Mouse (Mus musculus): ENCODE results near the gene Mlh3.
A peak's percentile ranks its signal among the peaks of the same experiment; 100 is the strongest.

DNA sequence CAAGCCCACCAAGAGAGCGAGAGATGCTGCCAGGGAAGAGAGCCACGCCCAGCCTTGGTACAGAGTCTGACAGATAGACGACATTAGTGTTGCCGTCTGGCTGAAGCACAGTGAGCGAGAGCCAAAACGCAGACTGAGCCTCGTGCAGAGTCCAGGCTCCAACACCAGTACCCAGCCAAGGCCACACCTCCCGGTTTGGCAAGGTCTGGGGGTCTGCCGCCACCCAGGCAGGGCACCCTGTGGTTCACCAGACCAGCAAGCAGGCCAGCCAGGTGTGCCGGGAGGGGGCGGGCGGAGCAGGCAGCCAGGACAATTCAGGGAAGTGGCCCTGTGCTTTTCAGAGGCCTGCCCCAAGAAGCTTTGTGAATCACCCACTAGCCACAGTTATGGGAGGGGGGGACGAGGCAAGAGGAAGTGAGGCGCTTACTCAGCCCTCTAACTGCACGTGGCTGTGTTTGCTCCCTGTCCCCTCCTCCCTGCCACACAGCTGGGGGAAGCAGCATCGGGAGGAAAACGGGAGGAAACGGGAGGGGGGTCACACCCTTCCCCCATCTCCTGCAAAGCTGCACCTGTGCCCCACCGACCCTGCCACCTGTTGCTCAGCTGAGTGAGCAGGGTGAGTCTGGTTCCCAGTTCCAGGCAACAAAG is 77.8 kb downstream of the Mlh3 start:
- TF ChIP-seq E2F4 (IDR thresholded peaks at IDR 0.05; ENCODE audit: insufficient read depth) = no peak
- peak; percentile 30 for TF ChIP-seq POLR2A (IDR thresholded peaks at IDR 0.05; ENCODE audit: insufficient read length, low read depth)
- peak; percentile 53 for TF ChIP-seq TCF12 (IDR thresholded peaks at IDR 0.05; ENCODE audit: insufficient read depth, poor library complexity, severe bottlenecking)

All from myocyte (in vitro differentiated cells).